Mouse (Mus musculus): ENCODE data around the gene Ercc6. TPM values are rescaled to one million over a fixed set of nuclear protein-coding genes. Genes with fewer than 3 reads are reported as not detected.

The Ercc6 gene
- polyA plus RNA-seq, 1 experiment: 4.0 TPM

GRCm38 (mm10) chr14:32624245-32624644 is 110.9 kb downstream of the Ercc6 start:
- DNase-seq: no peak
- 77% methylated on average over 3 of the region's 3 CpGs for WGBS
- Histone ChIP-seq H3K27ac (ENCODE audit: insufficient read depth, low read depth, low read length) (no peak overlapping the region), H3K4me3 (ENCODE audit: insufficient read depth, low read depth, low read length) (no peak overlapping the region), H3K4me1 (ENCODE audit: control insufficient read depth, insufficient read depth, low read length) (no peaks in the 10 kb centered on the region), H3K36me3 (ENCODE audit: control insufficient read depth, insufficient read depth, low read length) (no peaks in the 10 kb centered on the region), H3K27me3 (replicated peaks; ENCODE audit: control insufficient read depth, insufficient read depth, low read length) (no peaks in the 10 kb centered on the region)
- TF ChIP-seq CTCF (conservative IDR thresholded peaks at IDR 0.05; ENCODE audit: insufficient read depth, insufficient read length, low read depth, low read length) (no peak), POLR2A (IDR thresholded peaks at IDR 0.05; ENCODE audit: low read depth, low read length) (no peak)

- no peak for TF ChIP-seq CTCF (conservative IDR thresholded peaks at IDR 0.05; ENCODE audit: insufficient read depth, insufficient read length, low read depth, low read length)
- no peak for TF ChIP-seq POLR2A (IDR thresholded peaks at IDR 0.05; ENCODE audit: low read depth, low read length)
- no peak overlapping the region for H3K27ac ChIP-seq (ENCODE audit: insufficient read depth, low read depth, low read length)
- H3K4me3 ChIP-seq (ENCODE audit: insufficient read depth, low read depth, low read length): no peak overlapping the region
- H3K4me1 ChIP-seq (ENCODE audit: control insufficient read depth, insufficient read depth, low read length): no peaks in the 10 kb centered on the region
- no peak for DNase-seq
- H3K27me3 ChIP-seq (replicated peaks; ENCODE audit: control insufficient read depth, insufficient read depth, low read length): no peaks in the 10 kb centered on the region
- 91% methylated on average over 7 of the region's 7 CpGs for WGBS
- H3K36me3 ChIP-seq (ENCODE audit: control insufficient read depth, insufficient read depth, low read length): no peaks in the 10 kb centered on the region
These were observed 111.5 kb downstream of the Ercc6 start for GRCm38 (mm10) chr14:32624811-32625210.

- 15% methylated on average over 2 of the region's 2 CpGs for WGBS
- TF ChIP-seq POLR2A (IDR thresholded peaks at IDR 0.05; ENCODE audit: low read depth, low read length): no peak
- H3K36me3 ChIP-seq (ENCODE audit: control insufficient read depth, insufficient read depth, low read length): no peaks in the 10 kb centered on the region
- H3K27me3 ChIP-seq (replicated peaks; ENCODE audit: control insufficient read depth, insufficient read depth, low read length): no peaks in the 10 kb centered on the region
- no peak overlapping the region for H3K4me3 ChIP-seq (ENCODE audit: insufficient read depth, low read depth, low read length)
- no peaks in the 10 kb centered on the region for H3K4me1 ChIP-seq (ENCODE audit: control insufficient read depth, insufficient read depth, low read length)
- DNase-seq: no peak
- H3K27ac ChIP-seq (ENCODE audit: insufficient read depth, low read depth, low read length): no peak overlapping the region
These were observed 114.0 kb downstream of the Ercc6 start for GRCm38 (mm10) chr14:32627271-32627670.

- Histone ChIP-seq H3K4me3 (ENCODE audit: insufficient read depth, low read depth, low read length) (no peak overlapping the region), H3K36me3 (ENCODE audit: control insufficient read depth, insufficient read depth, low read length) (no peaks in the 10 kb centered on the region), H3K27me3 (replicated peaks; ENCODE audit: control insufficient read depth, insufficient read depth, low read length) (no peaks in the 10 kb centered on the region), H3K27ac (ENCODE audit: insufficient read depth, low read depth, low read length) (no peak overlapping the region), H3K4me1 (ENCODE audit: control insufficient read depth, insufficient read depth, low read length) (no peaks in the 10 kb centered on the region)
- WGBS: 58% methylated on average over 10 of the region's 10 CpGs
- no peak for DNase-seq
- TF ChIP-seq POLR2A (IDR thresholded peaks at IDR 0.05; ENCODE audit: low read depth, low read length) (no peak), CTCF (conservative IDR thresholded peaks at IDR 0.05; ENCODE audit: insufficient read depth, insufficient read length, low read depth, low read length) (no peak)
These were observed 115.3 kb downstream of the Ercc6 start for GRCm38 (mm10) chr14:32628584-32628983.

Other genes with a start within 250 kb of the Ercc6 start
- 10.8 and 11.6 TPM in 2 replicates for gene Ogdhl, start 191.5 kb upstream of the Ercc6 start, polyA plus RNA-seq (2012; rRNA removed)
- not detected in 2 replicates for gene 1700024G13Rik, start 125.1 kb upstream of the Ercc6 start, polyA plus RNA-seq (2012; rRNA removed)
- gene Slc18a3, start 48.7 kb upstream of the Ercc6 start, polyA plus RNA-seq (2012; rRNA removed): not detected in 2 replicates
- not detected in 2 replicates for gene Chat, start 47.5 kb upstream of the Ercc6 start, polyA plus RNA-seq (2012; rRNA removed)
- not detected in 2 replicates for gene Prrxl1, start 85.9 kb downstream of the Ercc6 start, polyA plus RNA-seq (2012; rRNA removed)
- 0.86 TPM in 1 of 2 replicates, not detected in the other for gene 3425401B19Rik, start 171.8 kb downstream of the Ercc6 start, polyA plus RNA-seq (2012; rRNA removed)

Data from kidney, adult 2 months (tissue).